Mouse (Mus musculus): ENCODE measurements around the gene Jsrp1. TPM values are rescaled to one million over a fixed set of nuclear protein-coding genes. Genes with fewer than 3 reads are reported as not detected.

Gene Jsrp1
- 100 to 1,000 TPM; 448 to 461 TPM for total RNA-seq (2021)
- long read RNA-seq, experiment 1, transcript Jsrp1-203 (7 exons, 1,108 nt), result major isoform, 261 of 467 reads
- long read RNA-seq, experiment 1, partial matches to known transcripts, result 58 of 467 reads
- long read RNA-seq, experiment 1, other reads (novel, unspliced or antisense), result 148 of 467 reads
- long read RNA-seq, experiment 2, transcript Jsrp1-203 (7 exons, 1,108 nt), result major isoform, 229 of 408 reads
- long read RNA-seq, experiment 2, partial matches to known transcripts, result 110 of 408 reads
- long read RNA-seq, experiment 2, other reads (novel, unspliced or antisense), result 69 of 408 reads

DNA sequence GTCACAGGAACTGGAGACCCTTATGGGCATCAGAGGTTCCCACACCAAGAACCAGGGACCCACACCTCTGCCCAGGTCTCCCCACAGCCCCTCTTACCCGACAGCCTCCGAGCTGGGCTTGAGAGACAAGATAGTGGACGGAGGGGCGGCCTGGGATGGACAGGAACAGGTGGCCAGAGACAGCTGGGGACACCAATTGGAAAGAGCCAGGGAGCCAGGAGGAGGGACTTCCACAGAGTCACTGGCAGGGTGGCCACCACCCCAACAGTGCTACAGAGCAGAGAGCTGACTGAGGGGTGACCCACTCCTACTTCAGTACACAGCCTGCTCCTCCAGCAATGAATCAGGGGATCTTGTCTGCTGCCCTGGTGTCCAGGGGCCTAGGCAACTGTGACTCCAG lies at the start of gene Jsrp1:
Gene Jsrp1, minus strand, starts transcription at position 133 of the 400 bp plus-strand sequence.
- DNase-seq (ENCODE audit: low spot score), result peak; percentile 83

DNA sequence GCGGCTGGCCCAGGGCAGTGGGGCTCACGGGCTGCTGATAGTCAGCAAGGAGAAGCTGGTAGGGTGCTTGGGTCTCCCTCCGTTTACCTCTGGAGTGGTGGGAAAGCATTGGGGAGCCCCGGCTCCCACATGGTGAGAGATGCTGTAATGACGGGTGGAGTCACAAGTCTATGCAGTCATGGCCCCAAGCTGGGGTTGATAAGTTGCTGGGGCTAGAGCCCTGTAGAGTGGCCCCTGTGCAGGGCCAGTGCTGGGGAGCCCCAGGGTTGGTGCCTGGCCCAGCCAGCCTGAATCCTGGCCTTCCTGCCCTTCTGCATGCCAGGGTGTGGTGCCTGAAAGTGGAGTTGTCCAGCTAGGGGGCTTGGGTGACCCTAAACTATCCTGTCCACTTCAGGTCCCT lies 49.0 kb upstream of the Jsrp1 start:
- no peak for DNase-seq (ENCODE audit: low spot score)

DNA sequence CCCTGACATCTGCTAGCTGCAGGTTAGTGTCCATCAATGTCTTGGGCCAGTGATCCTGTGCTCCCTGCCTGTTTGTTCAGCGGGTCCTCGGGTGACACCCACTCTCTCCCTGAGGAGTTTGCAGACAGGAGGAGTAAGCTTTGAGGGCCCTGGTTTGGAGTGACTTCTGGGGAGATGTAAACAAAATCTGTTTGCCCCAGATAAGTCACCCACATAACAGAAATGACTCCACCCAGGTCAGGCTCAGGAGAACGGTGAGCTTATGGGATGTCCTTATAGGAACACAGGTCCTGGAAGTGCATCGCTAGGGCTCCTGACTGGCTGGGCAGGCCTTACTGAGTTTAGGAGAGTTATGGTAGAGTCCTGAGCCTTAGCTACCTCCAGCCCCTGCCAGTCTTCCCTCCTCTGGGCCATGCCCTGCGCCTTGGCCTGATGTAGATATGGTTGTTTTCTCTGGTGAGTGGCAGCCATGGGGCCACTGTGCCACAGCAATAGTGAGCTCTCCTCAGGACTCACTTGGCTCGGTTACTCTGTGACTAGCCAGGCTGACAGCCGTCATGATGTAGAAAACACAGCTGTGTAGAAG lies 45.1 kb upstream of the Jsrp1 start:
- no peak for DNase-seq (ENCODE audit: low spot score)

DNA sequence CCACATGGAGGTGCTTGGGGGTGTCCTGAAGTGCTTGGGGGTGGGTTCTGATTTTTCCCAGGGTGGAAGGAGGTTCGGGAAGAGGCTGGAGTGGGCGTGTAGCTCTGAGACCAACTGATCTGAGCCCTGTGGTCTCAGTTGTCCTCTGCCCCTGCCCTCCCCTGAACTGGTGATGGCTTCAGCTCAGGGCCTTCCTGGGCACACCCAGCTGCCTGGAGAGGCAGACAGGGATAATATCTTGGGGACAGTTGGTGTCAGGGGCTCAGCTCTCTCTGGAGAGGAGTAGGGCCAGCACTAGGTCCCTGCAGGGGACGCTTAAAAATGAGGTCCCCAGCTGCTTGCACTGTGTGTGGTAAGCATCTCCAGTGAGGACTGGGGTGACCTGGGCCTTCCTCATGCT lies 44.5 kb upstream of the Jsrp1 start:
- DNase-seq (ENCODE audit: low spot score), result no peak

DNA sequence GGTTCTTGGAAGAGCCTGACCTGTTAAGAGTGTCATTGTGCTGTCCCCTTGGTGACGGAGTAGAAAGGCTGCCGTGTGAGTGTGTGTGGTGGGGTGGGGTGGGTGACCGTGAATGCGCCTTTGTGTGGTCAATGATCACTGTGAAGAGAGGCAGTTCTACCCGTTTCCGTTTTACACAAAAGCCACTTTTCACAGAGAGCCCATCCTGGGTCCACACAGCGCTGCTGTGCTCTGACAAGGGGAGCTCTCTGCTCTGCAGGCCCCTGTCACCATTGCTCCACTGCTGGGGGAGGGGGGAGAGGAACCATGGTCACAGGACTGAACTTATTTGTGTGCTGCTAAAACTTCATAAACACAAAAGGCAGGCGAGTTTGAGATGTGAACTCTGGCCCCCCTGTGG lies 44.1 kb upstream of the Jsrp1 start:
- DNase-seq (ENCODE audit: low spot score), result no peak

DNA sequence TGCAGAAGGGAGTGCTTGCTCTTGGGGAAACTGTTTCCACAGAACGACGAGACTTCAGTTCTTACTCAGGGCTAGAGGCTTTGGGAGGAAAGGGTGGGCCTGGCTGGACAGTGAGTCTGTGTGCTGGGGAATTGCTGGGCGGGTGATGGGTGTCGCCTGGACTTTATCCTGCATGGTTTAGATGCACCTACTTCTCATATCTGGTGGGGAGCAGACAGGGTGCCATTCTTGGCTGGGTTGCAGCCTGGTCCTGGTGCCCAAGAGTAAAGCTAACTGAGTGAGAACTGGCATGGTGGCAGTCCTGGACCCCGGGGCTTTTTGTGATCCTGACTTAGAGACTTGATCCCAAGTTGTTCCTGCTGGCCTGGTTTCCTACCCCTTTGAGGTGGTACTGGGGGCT lies 43.6 kb upstream of the Jsrp1 start:
- DNase-seq (ENCODE audit: low spot score), result no peak

DNA sequence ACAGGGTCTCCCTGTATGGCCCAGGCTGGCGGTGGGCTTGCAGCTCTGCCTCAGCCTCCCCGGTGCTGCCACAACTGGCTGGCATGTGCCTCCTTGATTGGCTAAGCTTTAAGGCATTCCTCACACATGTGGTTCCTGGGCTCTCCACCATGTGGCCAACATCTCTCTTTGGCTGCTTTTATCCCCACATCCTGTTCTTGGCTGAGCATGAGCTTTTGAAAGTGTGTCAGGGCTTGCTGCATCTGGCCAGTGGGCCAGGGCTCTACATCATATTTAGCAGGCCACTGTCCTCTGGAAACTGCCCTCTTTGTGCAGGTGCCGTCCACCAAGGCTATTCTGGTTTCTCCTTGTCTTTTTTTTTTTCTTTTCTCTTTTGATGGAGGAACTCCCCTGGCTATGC lies 43.0 kb upstream of the Jsrp1 start:
- DNase-seq (ENCODE audit: low spot score), result no peak

DNA sequence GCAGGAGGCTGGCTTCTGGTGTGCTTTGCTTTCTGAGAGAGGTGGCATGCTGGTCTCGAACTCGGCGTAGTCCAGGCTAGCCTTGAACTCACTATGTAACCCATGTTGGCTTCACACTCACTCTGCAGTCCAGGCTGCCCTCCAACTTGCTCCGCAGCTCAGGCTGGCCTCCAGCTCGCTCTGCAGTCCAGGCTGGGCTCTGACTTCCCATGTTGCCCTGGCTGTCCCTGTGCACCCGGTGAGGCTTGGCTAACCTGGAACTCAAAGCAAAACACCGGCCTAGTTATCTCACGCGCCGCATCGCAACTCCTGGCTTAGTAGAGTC lies 42.4 kb upstream of the Jsrp1 start:
- no peak for DNase-seq (ENCODE audit: low spot score)

DNA sequence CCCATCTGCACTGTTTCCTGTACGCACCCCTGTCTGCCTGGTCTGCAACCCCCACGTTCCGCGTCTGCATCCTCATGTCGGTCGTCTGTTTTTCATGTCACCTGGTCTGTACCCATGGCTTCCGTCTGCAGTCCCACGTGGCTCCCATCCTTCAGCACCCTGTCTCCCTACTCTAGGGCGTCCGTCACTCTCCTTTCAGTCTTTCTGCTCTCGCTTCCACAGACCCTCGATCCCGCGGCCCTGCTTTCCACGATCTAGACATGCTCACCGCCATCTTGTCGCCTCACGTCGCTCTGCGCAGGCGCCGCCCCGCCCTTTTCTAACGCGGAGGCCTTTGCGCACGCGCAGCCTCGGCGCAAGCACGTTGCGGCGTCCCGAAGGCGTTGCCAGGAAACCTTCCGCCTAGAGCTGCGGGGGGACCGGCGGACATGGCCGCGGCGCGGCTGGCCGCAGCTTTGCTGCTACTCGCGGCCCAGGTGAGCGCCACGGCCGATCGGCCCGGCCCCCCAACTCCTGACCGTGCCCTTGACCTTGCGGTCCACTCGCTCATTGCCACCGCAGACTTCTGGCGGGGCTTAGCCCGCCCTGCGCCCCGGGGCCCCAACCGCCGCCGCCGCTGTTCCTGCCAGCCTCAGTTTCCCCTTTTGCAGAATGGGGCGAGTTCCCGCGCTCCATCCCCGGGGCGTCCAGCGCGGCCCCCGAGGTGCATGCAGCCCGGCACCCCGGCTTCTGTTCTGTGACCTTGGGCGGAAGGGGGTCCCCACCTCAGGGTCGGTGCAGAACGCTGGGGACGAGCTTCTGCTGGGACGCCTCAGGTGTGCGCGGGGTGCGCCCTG lies 41.8 kb upstream of the Jsrp1 start, which contains the start of the genes Lsm7 and Sppl2b:
Gene Lsm7, minus strand, starts transcription at position 297 of the 836 bp plus-strand sequence.
Gene Sppl2b, plus strand, starts transcription at position 363 of the 836 bp plus-strand sequence.
- peak; percentile 97 for DNase-seq (ENCODE audit: low spot score)

DNA sequence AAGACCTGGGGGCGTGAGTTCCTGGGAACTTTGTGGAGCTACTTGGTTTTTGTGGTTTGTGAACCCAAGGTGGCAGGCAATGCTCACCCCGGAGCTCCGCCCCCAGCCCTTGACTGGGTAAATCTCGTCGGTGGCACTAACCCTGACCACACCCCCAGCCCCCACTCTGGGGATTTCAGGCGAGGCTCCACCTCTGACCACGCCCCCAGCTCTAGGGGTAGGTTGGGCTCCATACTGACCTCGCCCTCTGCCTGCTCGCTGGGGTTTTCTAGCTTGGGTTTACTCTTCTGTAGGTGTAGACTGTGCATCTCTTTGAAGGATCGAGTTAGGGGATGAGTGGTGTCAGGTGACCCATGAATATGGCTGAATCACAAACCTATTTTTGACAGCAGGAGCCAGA lies 35.3 kb upstream of the Jsrp1 start:
- DNase-seq (ENCODE audit: low spot score), result peak; percentile 67

DNA sequence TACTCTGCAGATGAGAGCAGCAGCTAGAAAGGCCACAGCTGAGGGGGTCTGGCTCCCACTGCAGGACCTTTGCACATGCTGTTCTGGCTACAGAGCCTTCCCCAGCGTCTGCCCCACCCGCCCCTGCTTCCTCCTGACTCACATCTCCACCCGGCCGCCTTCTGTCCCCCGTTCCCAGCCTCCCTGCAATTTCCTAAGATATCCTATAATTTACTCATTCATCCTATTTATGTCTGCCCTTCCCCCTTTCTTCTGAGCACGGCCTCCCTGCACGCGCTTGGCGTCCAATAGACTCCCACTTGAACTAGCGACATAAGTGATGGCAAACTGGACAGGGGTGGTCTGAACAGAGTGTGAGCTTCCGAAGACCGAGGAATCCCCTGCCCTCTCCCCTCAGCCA lies 32.4 kb upstream of the Jsrp1 start:
- DNase-seq (ENCODE audit: low spot score), result no peak

DNA sequence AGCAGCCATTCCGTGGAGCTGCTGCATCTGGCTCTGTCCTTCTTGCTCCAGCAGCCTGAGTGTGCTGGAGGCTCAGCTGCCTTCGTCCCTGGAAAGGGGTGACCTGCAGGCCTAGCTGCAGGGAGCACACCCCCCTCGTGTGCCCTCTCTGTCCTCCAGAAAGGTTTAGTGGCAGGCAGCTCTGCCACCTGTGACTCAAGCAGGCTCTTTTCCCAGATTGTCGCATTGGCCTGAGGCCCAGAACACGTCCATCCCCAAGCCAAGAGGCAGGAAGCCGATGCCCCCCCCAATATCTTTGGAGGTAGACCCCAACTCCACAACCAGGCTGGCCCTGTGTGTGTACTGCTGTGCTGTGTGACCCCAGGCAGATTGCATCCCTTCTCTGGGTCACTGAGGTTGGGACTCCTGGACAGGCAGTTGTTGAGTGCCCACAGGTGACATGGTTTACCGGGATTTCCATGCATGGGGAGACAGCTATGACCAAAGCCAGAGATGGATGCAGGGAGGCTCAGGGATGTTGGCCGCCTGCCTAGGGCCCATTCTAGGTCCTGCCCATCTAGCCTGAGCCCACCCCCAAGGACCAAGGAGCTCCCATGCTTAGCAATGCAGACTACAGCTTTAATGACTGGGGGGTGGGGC lies 31.9 kb upstream of the Jsrp1 start:
- DNase-seq (ENCODE audit: low spot score), result no peak

DNA sequence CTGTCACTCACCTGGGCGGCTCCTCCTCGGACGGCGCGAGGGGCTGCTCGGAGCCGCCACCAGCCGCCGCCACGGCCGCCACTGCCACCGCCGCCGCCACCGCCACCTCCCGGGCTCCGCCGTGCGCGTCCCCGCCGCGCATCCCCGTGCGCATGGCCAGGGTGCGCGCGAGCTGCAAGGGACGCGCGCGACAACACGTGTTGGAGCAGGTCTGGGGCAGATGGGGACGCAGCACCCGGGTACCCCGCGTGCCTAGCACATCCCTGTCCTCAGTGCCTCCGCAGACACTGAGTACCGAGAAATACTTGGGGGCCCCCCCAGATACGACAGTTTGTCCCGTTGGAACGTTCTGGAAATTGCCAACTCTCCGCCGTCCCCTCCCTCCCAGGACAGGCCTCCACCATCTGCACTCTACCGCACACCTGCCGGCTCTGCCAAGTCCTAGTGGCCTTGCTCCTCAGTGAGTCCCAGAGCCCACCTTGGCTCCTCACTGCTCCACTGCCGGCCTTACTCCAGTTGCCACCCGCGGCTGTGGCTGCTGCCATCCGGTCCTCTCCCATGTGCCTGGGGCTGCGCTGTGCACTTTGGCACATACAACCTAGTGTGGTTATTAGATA lies 30.7 kb upstream of the Jsrp1 start, which contains the start of gene Lingo3:
Gene Lingo3, minus strand, starts transcription at position 109 of the 617 bp plus-strand sequence.
- no peak for DNase-seq (ENCODE audit: low spot score)

DNA sequence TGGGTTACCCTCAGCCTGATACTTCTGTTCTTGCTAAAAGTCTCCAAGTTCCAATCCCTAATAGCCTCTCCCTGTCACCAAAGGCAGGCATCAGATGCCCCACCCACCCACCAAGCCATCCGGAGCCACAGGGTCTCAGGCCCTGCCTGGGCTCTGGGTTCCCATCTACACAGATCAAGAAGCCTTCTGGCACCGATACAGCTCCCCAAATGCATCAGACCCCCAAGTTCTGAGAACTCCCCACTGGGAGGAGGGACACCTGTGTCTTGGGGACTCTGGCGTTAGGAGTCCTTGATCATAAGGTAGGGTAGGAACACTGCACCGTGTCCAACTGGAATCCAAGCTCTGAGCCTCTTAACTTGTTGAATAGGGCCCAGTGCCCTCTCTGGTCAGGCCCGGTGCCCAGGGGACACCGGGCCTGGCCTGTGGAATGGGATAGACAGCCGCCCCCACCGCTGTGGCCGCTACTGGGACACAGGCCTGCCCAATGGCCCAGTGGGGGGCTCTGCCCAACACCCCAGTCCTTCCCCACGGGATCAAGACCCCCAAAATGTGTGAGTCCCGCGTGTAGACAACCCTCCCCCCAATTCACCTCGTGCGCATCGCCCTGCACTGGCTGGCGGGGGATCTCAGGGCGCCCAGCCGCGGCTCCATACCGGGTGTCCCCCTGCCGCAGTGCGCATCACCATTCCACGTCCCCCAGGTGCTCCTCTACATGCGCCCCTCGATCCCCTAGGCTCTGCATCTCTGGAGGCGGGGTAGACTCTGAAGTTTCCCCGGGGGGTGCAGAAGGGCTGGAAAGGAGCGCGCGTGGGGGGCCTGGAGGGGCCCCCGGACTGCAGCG lies 30.0 kb upstream of the Jsrp1 start:
- DNase-seq (ENCODE audit: low spot score), result no peak

DNA sequence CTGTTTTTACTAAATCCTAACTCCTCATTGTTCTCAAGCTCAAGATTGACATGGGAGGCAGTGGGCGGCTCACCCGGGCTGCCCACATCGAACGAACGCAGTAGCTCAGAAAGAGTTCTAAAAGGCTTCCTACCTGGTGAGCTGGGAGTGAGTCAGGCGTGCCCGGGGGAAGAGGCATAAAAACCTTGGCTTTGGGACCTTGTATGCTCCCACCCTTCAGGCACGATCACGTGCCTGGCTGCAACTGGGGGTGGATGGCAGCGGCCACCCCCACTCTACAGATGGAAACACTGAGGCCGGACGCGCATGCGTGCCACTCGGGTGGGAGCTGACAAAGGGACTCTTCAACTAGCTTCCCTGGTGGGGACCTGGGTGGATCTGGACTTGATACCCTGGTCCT lies 29.0 kb upstream of the Jsrp1 start:
- DNase-seq (ENCODE audit: low spot score), result no peak

DNA sequence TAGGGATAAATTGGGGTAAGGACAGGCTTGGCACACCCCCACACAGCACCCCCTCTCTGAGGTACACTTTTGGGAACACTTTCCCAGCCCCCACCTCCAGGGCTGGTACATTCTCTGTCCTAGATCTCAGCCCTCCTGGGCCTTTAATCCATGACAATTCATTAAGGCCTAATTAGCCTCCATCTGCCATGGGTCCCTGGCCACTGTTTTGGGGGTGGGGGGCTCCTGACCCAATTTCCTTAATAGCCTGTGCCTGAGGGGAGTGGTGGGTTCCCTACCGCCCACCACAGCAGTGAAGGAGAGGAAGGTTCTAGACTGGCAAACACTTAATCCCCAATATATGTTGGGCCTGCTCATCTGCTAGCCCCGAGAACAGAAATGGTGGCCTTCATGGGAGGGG lies 28.4 kb upstream of the Jsrp1 start:
- no peak for DNase-seq (ENCODE audit: low spot score)

DNA sequence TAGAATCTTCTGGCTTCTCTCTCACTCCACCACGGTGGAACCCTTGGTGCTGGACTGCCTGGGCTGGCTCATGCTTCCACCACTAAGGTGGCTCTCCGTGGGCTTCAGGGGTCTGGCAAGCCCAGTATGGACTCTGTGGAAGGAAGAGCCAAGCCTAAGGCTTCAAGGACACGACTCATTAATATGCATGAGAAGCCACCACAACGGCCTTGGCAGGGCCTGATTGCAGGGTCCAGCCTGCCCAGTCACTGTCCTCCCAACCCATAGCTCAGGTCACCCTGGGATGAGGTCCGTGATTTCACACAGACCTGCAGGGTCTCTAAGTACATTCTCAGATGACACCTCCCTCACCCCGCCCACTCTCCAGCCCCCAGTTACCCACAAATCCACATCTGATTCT lies 26.6 kb upstream of the Jsrp1 start:
- no peak for DNase-seq (ENCODE audit: low spot score)

DNA sequence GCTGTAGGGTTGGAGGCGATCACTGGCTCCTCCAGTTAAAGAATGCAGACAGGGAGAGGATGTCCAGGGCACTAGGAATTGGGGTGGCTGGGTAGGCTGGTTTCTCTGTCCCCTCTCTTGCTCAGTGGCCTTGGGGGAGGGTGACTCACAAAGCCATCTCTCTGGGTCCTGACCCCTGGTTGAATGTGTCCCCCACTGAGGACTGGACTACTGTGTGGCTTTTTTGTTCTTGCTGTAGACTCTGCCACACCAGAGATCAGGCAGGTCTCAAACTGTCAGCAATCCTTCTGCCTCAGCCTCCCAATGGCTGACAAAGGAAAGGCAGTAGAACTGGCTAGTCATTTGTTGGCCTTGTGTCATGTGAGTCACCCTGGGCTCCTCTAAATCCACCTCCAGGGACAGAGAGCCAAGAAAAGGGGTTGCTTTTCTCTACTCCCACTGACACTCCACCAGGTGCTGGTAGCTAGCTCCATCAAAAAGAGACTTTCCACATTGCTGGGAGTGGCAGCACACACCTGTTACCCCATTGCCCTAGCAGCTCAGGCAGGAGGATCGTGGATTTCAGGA lies 25.1 kb upstream of the Jsrp1 start:
- no peak for DNase-seq (ENCODE audit: low spot score)

DNA sequence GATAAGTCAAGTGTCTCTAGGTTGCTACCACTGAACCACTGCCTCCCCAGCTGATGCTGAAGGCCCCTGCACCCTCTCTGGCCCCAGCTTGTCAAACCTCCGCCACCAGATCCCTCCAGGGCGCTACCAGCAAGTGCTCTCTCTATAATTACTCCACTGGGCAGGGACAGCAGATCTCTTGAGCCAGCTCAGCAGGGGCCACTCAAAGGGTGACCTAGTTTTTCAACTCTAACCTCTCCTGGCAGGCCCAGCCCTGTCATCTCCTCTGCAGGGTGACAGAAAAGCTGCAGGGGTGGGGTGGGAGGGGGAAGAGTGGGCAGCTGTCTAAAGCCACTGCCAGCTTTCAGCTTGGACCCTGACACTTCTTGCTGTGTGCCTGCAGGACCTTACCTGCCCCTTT lies 24.5 kb upstream of the Jsrp1 start:
- DNase-seq (ENCODE audit: low spot score), result peak; percentile 78

DNA sequence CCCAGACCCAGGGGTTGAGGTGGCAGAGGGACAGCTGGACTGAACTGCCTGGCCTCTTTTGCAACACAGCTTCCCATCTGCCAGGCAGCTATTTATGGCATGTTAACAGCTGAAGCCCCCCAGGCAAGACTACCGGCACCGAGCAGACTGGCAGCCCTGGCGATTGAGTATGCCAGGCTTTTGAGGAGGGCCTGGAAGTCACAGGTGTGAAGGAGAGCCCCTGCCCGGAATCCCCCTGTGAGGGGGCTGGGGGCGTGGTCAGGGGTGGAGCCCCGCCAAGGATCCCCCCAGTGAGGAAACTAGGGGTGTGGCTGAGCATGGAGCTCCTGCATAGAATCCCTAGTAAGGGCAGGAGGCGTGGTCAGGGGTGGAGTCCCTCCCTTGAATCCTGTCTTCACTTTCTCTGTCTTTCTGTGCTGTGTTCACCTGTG lies 23.7 kb upstream of the Jsrp1 start:
- DNase-seq (ENCODE audit: low spot score), result peak; percentile 47
